Mouse (Mus musculus) lung, postnatal 14 days (tissue): ENCODE data around the gene Dpm1.

Source experiments
- DNase-seq: peaks from one replicate; pipeline ENCODE4 v3.0.0; 2021

Gene Dpm1

DNA sequence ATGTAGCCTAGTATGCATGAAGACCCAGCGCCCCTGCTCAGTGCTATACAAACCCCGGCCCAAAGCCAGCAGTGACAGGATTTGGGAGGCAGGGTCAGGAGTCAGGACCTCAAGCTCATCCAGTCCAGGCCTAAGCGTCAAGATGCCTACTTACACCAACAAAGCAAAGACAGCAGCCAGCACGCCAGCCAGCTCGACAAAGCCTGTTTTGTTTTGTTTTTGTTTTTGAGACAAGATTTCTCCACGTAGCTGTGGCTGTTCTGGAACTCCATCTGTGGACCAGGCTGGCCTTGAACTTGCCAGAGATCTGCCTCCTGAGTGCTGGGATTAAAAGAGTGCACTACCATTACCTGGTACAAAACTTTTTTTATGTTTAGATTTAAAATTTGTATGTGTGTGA lies 7.1 kb downstream of the Dpm1 start:
- DNase-seq = no peak

DNA sequence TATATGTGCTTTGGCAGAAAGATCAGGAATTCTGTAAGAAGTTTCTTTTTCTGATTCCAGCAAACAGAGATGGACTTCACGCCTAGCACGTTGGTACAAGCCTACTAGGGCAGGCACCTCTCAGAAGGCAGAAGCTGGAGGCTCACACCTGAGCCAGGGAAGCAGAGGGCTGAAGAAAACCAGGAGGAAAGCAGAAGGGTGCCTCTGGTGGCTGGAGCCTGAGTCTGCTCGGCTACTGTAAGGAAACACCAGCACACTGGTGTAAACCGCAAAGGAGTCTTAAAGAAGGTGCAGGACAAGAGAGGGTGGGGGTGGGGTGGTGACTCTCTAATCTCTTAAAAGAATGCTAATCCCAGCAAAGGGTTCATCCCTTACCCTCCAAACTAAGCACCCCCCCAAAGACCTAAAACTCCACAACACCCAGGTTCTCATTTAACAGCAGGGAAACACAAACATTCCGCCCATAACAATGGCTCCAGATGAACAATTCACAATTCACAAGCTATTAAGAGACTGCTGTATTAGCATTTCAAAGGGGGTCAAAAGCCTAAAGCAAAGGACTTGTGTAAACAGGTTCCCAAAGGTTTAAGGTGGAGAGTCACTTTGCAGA lies 16.5 kb downstream of the Dpm1 start:
- no peak for DNase-seq

DNA sequence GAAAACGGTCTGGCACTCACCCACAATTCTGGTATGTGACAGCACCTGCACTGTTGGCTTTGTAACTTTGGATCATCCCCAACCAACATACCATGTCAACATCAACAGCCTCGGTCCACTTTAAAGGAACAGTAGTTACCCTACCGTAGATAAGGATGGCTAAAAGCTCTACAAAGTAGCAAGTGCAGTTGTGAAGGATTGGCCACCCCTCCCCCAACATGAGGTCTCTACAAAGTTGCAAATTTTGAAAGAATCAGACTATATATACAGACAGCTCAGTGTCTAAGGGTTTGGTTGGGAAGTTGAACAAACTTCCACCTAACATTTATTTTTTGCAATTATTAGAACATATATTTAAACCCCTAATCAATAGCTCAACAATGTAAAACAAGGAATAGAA lies 22.5 kb downstream of the Dpm1 start:
- no peak for DNase-seq

DNA sequence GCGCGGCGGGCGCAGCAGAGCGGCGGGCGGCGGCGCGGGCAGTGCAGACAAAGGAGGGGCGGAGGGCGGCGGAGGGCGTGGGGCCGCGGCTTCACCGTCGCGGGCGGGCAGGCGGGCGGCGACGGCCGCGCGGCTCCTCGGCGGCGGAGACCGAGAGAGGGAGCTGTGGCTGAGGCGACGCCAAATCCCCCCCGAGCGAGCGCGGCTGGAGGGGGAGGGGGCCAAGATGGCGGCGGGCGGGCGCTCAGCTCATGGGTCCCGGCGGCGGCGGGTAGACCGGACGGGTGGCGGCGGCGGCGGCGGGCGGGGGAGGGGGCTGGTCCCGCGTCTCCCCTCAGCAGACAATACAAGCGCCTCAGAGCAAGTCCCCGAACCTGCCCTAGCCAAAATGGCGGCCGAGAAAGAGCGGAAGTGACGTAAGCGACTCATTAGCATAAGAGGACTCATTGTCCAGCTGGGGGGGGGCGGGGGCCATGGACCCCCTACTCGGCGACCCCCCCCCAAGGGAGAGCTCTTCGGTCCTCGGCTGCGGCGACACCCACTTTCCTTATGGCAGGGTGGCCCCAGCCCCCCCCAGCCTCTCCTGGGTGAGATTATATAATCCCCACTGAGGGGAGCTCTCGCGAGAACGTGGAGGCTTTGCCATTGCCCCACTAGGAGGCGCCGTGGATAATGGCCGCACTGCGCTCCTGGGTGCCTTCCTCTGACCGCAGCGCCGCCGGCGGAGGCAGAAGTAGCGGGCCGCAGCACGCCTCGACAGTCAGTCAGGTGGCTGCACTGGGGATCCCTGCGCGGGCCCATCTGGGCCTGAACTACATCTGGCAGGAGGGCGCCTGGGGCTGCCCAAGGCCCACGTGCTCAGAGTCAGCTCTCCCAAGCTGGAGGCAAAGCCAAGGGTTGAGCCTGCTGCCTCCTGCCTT lies 23.4 kb downstream of the Dpm1 start, which contains the start of gene Adnp:
Gene Adnp (minus strand): TSS at position 388 of the 920 bp plus-strand sequence.
- peak; percentile 97 for DNase-seq

DNA sequence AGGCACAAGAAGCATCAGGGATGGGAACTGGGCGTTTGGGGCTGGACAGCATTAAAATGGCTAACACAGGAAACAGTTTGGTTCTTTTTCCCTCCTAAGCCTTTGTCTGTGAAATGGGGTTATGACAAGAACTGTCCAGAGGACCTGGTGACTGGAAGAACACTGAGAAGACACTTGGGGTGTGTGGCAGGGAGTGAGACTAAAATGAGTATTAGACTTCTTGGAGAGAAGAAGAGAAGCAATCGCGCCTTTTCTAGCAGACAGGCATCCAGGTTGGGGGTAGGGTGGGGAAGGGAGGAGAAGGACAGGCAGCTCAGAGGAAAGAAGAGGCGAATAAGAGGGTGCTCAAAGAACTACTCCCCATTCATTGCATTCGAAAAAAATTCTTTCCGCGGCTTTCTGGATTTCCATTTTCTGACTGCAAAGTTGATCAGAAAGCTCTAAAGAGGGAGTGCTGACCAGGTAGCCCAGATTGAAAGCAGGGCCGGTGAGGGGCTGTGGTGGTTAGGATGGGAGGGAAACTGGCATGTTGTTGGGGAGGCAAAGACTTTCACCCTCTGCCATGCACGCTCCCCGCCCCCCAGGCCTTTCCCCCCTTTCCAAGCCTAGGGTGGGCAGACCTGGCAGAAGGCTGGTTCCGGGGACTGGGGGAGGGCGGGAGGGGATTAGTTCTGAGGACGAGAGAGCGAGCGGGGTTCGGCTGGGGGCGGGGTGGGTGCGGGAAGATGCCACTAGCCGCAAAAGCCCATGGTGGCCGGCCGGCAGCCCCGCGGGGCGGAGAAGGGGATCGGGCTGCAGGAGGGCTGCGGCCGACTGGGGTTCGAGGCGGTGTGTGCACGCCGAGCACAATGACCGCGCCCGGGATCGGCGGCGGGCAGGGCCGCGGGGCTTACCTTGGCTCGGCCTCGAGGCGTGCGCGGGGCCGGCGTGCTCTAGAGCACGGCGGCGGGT lies 24.4 kb downstream of the Dpm1 start:
- DNase-seq = peak; percentile 14

DNA sequence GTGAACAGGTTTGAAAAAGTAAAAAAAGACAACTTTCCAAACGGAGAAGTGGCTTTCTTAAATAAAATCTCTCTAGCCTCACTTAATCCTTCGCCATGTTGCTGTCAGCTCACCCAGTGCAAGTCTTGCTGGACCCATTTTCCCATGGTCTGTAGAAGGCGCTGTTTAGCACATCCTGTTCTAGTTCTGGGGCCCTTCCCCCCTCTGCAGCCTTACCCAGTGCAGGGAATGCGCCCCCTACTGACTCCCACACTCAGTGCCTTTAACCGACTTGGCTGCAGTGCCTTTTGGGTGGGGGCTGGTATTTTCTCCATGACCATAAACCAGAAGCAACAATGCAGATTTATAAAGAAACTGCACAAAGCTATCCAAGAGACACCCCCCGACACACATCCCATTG lies 25.1 kb downstream of the Dpm1 start:
- DNase-seq = peak; percentile 92

DNA sequence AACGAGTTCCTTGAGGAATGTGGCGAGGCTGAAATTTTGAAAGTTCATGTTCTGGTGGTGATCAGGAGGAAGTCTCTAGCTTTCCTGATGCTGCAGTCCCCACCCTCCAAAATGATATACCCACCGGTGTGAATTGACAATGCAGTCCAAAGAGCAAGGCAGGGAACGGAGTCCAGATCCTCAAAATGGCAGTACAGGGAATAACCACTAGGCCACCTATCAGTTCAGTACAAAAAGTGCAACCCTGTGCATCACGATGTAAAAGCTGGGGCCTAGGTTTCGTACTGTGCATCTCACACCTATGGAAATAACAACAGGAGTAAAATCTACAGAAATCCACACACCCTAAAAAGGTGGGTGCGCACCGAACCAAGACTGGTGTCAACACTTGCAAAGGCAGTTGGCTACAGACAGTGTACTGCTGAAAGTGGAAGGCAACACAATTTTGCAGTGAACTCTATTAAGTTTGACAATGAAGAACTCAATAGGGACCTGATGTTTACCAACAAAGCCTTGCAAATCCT lies 25.9 kb downstream of the Dpm1 start:
- DNase-seq = no peak

DNA sequence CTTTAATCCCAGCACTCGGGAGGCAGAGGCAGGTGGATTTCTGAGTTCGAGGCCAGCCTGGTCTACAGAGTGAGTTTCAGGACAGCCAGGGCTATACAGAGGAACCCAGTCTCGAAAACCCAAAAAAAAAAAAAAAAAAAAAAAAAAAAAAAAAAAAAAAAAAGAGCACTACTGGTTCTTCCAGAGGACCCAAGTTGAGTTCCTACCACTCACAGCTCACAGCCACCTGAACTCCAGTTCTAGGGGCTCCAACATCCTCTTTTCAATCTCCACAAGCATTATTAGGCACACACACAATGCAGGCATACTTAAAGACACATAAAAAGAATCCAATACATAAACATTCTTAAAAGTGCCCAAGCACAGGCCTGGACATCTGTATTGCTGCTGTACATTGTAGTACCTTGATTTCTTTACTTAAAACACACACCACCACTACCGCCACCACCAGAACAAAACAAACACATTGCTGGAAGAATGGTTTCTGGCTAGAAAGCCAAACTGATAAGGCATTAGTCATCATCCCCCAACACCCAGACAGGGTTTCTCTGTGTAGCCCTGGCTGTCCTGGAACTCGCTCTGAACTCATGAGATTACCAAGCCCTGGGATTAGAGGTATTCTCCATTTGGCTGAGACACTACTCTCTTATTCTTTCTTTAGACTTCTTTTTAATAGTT lies 30.2 kb downstream of the Dpm1 start:
- DNase-seq = no peak

DNA sequence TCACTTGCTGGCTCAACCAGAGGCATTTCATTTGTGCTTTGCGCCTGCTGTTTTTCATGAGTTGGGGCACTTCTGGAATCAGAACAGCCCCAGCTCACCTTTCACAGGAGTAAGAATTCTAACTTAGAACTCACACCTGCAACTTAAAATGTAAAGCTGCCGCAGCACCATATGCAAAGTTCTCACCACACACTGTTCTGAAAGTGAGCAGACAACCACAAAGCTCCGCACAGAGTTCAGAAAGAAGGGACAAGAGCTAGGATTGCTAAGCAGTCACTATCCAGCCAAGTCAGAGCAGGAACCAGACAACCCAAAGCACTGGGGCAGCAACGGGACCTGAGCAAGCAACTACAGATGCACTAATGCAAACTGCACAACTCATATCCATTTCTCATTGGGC lies 30.9 kb downstream of the Dpm1 start:
- DNase-seq = no peak

DNA sequence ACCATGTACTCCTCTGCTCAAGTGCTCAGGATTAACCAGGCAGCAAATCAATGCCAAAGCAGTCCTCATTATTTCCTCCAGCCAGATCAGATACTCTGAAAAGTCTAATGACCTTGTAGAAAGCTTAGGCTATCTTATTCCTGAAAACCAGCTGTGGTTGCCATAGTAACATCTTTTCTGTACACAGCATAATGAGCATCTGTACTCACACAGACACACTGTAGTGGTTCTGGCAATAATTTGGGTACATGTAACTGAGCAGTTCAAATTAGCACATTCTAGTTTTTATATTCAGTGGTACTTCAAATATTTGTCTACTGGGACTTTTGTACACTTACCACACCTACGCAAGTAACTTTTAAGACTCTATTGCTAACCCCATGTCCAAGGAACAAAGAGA lies 32.0 kb downstream of the Dpm1 start:
- no peak for DNase-seq

DNA sequence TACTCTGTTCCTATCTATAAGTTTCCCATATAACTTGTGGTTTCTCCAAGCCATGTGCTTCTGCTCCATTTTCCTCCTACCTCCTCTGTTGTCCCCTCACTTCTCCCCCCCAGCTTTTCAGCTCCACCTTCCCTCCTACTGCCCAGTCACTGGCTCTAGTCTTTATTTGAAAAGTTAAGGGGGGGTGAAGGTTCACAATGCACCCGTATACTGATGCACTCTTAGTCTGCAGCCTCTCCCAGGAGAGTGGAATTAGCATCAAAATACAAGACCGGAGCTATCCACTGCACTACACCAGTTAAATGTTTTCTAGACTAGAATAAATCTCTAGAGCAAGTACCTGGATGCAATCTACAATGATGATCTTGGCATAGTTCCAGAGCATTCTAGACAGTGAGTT lies 34.7 kb downstream of the Dpm1 start:
- no peak for DNase-seq

DNA sequence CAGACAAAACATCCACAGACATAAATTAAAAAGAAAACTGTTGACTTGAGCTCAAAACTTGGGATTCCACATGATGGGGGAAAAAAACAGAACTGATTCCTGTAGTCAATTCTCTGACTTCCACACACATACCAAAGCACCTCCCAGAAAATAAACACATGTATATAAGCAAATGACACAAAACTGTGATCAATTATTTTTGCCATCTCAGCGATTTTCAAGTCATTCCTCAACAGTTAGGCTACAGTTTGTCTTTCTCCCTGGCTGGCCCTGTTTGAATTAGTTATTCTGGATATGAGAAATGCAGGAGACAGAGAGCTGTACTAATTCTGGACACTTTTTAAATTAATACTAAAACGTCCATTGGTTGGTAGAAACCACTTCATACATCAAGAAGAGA lies 36.7 kb downstream of the Dpm1 start:
- no peak for DNase-seq

DNA sequence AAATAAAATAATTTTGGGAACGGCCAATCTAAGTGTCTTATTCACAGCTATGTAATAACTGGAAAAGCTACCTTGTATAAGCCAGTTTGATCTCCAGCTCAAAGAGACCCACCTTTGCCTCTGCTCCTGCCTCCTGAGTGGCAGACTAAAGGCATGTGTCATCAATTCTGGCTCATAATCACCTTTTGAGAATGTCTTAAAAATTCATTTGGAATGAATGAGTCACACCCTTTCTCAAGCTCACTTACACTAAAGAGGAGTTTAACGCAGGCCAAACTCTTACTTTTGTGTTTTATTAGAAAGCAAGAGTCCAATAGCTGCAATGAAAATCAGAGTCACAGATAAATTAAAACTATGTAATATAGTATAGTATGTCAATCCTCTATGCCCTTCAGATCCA lies 38.5 kb downstream of the Dpm1 start:
- no peak for DNase-seq

DNA sequence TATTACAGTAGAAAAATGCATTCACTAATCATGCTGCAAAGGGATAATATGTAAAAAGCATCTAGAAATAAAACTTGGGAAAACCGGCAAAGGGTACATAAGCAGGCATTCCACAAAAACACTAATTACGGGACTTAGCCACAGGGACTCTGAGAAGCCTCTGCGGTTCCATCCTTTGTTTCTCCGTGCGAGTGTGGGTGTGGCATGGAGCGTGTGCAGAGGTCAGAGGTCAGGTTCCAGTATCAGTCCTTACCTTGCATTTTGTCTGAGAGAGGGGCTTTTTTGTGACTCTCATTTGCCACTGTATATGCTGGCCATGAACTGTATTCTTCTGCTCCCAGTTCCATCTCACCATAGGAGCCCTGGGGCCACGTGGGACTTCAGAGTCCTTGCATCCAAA lies 54.4 kb downstream of the Dpm1 start:
- no peak for DNase-seq

DNA sequence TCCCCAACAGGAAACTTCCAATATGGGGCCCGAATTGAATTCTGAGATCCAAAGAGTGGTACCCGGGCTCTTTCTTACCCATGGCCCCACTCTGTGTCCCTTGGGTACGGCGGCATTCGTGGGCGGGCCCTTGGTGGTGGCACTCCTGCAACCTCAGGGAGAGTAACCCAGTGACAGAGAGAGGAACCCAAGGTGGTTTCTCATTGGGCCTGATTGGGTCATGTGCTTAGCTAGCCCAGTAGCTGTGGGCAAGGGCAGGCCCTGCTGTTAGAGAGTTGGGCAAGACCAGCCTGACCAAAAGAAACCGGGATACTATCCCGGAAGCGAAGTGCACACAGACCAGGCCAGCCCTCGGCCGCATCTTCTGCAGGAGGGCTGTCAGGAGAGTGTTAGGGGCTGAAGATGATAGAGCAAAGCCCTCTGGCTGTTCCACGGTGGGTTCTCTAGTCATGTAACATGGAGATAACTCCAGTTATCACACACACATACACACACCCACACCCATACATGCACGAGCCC lies 60.2 kb downstream of the Dpm1 start:
- DNase-seq = peak; percentile 73

DNA sequence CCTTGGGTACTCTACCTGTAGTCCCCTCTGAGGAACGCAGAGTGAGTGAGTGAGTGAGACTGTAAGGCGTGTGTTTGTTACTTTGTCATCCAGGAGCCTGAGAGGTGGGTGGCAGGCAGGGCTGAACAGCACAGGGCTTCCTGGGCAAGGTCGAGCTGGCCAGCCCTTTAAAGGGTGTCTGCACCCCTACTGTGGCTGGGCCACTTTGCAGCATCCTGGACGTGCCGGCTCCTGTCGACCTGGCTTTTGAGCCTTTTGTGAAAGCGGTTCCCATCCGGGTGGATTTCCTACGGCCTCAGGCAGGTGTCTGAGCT lies 60.6 kb downstream of the Dpm1 start:
- no peak for DNase-seq

DNA sequence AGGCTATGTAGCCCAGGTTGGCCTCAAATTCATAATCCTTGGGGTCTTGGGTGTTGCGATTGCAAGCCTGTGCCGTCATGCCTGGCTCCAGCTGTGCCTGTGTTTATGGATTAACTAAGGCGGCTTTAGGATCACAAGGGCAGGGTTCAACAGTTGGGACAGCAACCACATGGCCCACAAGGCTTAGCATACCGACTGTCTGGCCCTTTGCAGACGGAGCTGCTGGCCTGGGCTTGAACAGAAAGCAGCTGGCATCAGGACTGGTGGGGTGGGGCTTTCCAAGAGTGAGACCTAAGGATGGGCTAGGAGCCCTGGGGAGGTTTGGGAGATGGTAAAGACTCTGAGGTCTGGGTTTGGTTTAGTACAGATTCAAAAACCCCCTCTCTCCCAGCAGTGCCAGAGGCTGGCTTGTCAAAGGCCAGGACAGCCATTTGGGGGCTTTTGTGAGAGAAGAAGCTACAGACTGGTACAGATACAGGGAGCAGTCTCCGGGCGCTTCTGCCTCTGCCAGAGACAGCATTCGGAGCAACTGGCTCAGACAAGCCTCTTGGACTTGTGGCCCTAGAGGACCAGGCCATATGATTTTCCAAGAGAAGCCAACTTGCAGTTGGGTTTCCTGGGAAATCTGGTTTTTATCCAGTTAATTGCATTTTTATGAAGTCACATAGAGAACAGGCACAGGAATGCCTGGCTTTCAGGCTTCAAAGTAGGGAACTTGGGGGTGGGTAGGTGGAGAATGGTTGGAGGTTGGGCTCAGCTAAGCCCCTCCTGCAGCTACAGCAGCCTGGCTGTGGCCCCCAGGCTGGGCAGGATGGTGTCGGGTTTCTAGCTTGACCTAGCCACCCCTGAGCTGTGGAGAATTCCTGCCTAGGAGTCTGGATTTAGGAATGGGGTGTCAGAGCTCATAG lies 61.2 kb downstream of the Dpm1 start:
- peak; percentile 24 for DNase-seq

DNA sequence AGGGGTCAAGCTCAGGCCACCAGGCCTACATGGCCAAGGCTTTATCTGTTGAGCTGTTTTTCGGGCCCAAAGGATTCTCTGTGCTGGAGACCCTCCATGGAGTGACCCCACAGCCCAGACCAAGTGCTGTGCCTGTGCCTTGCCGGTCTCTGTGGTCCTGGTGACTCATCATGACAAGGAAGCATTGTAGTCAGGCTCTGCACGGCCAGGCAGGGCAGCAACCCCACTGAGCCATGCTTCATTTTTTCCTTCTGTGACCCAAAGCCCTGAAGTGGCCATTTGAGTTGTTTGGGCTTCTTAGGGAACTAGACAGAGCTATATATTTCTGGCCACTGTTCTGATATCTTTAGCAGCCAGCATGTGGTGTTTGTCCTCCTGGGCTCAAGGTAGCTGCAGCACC lies 62.6 kb downstream of the Dpm1 start:
- DNase-seq = no peak

DNA sequence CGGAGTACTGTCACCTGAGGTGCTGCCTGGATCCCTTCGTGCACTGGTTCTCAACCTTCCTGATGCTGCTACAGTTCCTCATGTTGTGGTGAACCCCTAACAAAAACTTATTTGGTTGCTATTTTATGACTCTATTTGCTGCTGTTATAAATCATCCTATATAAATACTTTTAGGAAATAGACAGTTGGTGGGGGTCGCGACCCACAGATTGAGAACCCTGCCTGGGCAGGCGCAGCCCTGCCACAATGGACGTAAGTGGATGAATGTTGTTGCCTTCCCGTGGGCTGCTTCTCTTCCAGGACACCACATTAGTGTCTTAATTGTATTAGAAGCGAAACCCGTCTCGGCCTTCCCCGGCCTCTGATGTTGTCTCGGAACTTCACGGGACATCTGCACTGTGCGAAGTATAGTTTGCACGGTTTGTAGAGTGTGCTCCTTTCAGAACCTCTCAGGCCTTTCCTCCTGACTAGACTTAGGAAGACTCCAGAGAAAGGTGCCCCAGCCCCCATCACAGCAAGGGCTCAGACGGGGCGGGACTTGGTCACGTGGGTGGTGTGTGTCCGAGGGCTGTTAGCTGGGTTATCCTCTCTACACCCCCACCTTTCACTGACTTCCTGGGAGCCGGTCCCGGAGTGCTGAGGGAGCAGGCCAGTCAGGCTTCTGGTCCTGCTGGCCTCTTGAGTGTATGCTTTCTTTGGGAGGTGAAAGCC lies 63.5 kb downstream of the Dpm1 start:
- peak; percentile 31 for DNase-seq

DNA sequence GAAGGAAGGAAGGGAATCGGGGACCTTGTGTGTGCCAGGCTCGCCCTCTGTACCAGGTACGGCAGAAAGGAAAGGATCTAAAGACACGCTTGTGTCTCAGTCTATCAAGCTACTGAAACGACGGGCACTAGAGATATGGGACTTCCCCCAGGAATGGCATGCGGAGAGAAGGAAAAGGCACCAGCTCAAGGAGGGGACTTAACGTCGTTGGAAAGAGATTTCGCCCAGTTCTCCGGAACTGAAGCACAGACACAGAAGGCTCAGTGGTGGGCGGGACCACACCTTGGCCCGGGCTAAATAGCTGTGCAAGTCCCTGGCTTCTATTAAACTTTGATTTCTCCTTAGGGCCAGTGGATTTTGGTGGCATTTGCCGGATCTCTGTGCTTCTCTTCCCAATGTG lies 68.4 kb downstream of the Dpm1 start:
- DNase-seq = no peak

DNA sequence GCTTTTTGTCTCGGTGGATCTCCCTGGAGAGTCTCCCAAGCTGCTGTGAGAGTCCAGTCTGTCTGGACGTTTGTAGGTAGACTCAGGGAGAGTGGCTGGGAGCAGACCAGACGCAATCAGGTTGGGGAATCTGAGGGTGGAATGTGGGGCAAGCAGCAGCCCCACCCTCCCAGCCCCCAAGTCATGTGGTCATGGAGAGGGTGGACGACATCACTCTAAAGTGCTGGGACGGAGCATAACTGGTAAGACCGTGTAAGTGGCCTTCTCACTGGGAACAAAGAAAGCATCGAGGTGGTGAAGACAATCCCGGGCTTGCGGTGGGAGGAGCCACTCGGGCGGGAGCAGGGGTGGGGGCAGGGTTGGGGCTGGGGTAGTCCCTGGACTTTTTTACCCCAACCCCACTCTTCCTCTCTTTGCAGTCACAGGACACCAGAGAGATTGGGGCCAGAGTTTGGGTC lies 68.8 kb downstream of the Dpm1 start:
- no peak for DNase-seq
